7 mouse cellular contexts compared by ENCODE assay signal in genomic region chr11:81096011-81096410, GRCm38 (mm10).
DNase-seq lines count a peak whose midpoint lies in the region; ATAC-seq lines count a peak whose summit lies in the region.

No protein-coding gene starts in this region.

- H3K9me3 ChIP-seq in forebrain, embryonic 14.5 days (replicated peaks; ENCODE audit: control insufficient read depth, low read length): no peaks in the 10 kb centered on the region
- no peaks in the 10 kb centered on the region for H3K9me3 ChIP-seq in hindbrain, embryonic 14.5 days (ENCODE audit: control insufficient read depth, low read length)

- WGBS in forebrain, embryonic 14.5 days: 81% methylated on average over 6 of the region's 6 CpGs
- WGBS in hindbrain, embryonic 14.5 days: 76% methylated on average over 6 of the region's 6 CpGs

- H3K27me3 ChIP-seq in forebrain, embryonic 14.5 days (replicated peaks; ENCODE audit: control insufficient read depth, insufficient read depth, low read length): no peaks in the 10 kb centered on the region
- no peaks in the 10 kb centered on the region for H3K27me3 ChIP-seq in hindbrain, embryonic 14.5 days (ENCODE audit: control insufficient read depth, insufficient read depth, low read length)

- no peak overlapping the region for H3K4me2 ChIP-seq in forebrain, embryonic 14.5 days (ENCODE audit: low read length)
- no peak overlapping the region for H3K4me2 ChIP-seq in hindbrain, embryonic 14.5 days (replicated peaks)

- intact Hi-C loops in left cerebral cortex, postnatal 14 days (cut with DNase I): no loop called here

- no peak overlapping the region for H3K9ac ChIP-seq in forebrain, embryonic 14.5 days (ENCODE audit: low read length)
- H3K9ac ChIP-seq in hindbrain, embryonic 14.5 days: no peak overlapping the region

- no peak overlapping the region for H3K4me3 ChIP-seq in forebrain, embryonic 14.5 days (ENCODE audit: low read depth, low read length)
- H3K4me3 ChIP-seq in hindbrain, embryonic 14.5 days (replicated peaks; ENCODE audit: low read length): no peak overlapping the region

- H3K27ac ChIP-seq in forebrain, embryonic 14.5 days (ENCODE audit: low read depth, low read length): no peak overlapping the region
- H3K27ac ChIP-seq in hindbrain, embryonic 14.5 days: no peak overlapping the region

- ATAC-seq in forebrain, embryonic 14.5 days: no peak
- ATAC-seq in hindbrain, embryonic 14.5 days (ENCODE audit: low FRiP score): no peak

- H3K36me3 ChIP-seq in forebrain, embryonic 14.5 days (ENCODE audit: control insufficient read depth, insufficient read depth, low read length): no peaks in the 10 kb centered on the region
- no peaks in the 10 kb centered on the region for H3K36me3 ChIP-seq in hindbrain, embryonic 14.5 days (replicated peaks; ENCODE audit: control insufficient read depth, insufficient read depth)

- no peaks in the 10 kb centered on the region for H3K4me1 ChIP-seq in forebrain, embryonic 14.5 days (ENCODE audit: control insufficient read depth, insufficient read depth, low read length)
- H3K4me1 ChIP-seq in hindbrain, embryonic 14.5 days (replicated peaks; ENCODE audit: control insufficient read depth, insufficient read depth, low read length): no peaks in the 10 kb centered on the region

- DNase-seq in right cerebral cortex, adult 18-20 months: peak; percentile 91
- no peak for DNase-seq in right cerebral cortex, postnatal 4 days
- peak; percentile 63 to 73 for DNase-seq in cerebellum, postnatal 14 days
- peak; percentile 73 to 74 for DNase-seq in left cerebral cortex, postnatal 14 days (ENCODE audit: low spot score in 2 of 2)
- DNase-seq in testis, postnatal 10 days (ENCODE audit: low spot score): peak; percentile 51
- no peak for DNase-seq in forebrain, embryonic 14.5 days (ENCODE audit: low spot score)
- no peak for DNase-seq in hindbrain, embryonic 14.5 days (ENCODE audit: low spot score)

Comparison
In these comparisons a context has a peak if more than half of its experiments do, and no peak if none do; other contexts are left out.
1. DNase-seq: peak in right cerebral cortex, adult 18-20 months (single experiment), cerebellum, postnatal 14 days (2 of 2), left cerebral cortex, postnatal 14 days (2 of 2) and testis, postnatal 10 days (single experiment); none in right cerebral cortex, postnatal 4 days (single experiment), forebrain, embryonic 14.5 days (single experiment) and hindbrain, embryonic 14.5 days (single experiment).